Mouse (Mus musculus): ENCODE measurements around the gene Tbrg1.

Tbrg1 gene

GRCm38 (mm10) chr9:37615220-37615619, 41.9 kb downstream of the Tbrg1 start:
- no peak for TF ChIP-seq GATA4 (IDR thresholded peaks at IDR 0.05; ENCODE audit: insufficient replicate concordance, low read length)

- peak; percentile 90 for TF ChIP-seq GATA4 (IDR thresholded peaks at IDR 0.05; ENCODE audit: insufficient replicate concordance, low read length)
Observed at GRCm38 (mm10) chr9:37614316-37614715, 42.8 kb downstream of the Tbrg1 start.

GRCm38 (mm10) chr9:37613911-37614280, 43.2 kb downstream of the Tbrg1 start:
- no peak for TF ChIP-seq GATA4 (IDR thresholded peaks at IDR 0.05; ENCODE audit: insufficient replicate concordance, low read length)

- peak; percentile 83; the same call in 1 of the 2 replicates for TF ChIP-seq GATA4 (IDR thresholded peaks at IDR 0.05; ENCODE audit: insufficient replicate concordance, low read length)
Observed at GRCm38 (mm10) chr9:37613182-37613910, 43.8 kb downstream of the Tbrg1 start, which contains the start of gene Spa17. TSS of gene Spa17 (minus strand) at chr9:37613722.

- no peak for TF ChIP-seq GATA4 (IDR thresholded peaks at IDR 0.05; ENCODE audit: insufficient replicate concordance, low read length)
Observed at GRCm38 (mm10) chr9:37609558-37609957, 47.6 kb downstream of the Tbrg1 start.

GRCm38 (mm10) chr9:37605089-37605488, 52.0 kb downstream of the Tbrg1 start:
- no peak for TF ChIP-seq GATA4 (IDR thresholded peaks at IDR 0.05; ENCODE audit: insufficient replicate concordance, low read length)

- TF ChIP-seq GATA4 (IDR thresholded peaks at IDR 0.05; ENCODE audit: insufficient replicate concordance, low read length): no peak
Observed at GRCm38 (mm10) chr9:37600538-37601205, 56.4 kb downstream of the Tbrg1 start.
